Mouse (Mus musculus) neural tube, embryonic 12.5 days (tissue): ENCODE results near the gene Hamp2. TPM values are rescaled to one million over a fixed set of nuclear protein-coding genes. Genes with fewer than 3 reads are reported as not detected.
"Not testable (repeated sequence)": the region's sequence is repeated elsewhere in the genome, so short reads cannot be mapped to it uniquely, and the experiment has no call there.

ENCODE experiments used
- ATAC-seq: fragments of 200-750 bp; cut with Nextera tagmentation; 2 replicates; pipeline ENCODE4 v1.8.0; 2017; ENCODE audit warnings: low read depth, mild to moderate bottlenecking, moderate TSS enrichment, moderate library complexity; ENCODE audit not compliant: low FRiP score
- H3K27ac ChIP-seq: fragments of 300-500 bp; sonication (generic); 2 replicates; pipeline ENCODE4 v1.5.1; 2016
- H3K27me3 ChIP-seq: fragments of 300-500 bp; sonication (generic); replicated peaks from 2 replicates; pipeline ENCODE4 v1.6.1; 2016; ENCODE audit warnings: mild to moderate bottlenecking
- H3K36me3 ChIP-seq: fragments of 300-500 bp; sonication (generic); 2 replicates; pipeline ENCODE4 v1.6.1; 2016; ENCODE audit warnings: mild to moderate bottlenecking
- H3K4me1 ChIP-seq: fragments of 300-500 bp; sonication (generic); 2 replicates; pipeline ENCODE4 v1.6.1; 2016
- H3K4me2 ChIP-seq: fragments of 300-500 bp; sonication (generic); replicated peaks from 2 replicates; pipeline ENCODE4 v1.6.1; 2016; ENCODE audit warnings: mild to moderate bottlenecking
- H3K4me3 ChIP-seq: fragments of 300-500 bp; sonication (generic); 2 replicates; pipeline ENCODE4 v1.5.1; 2016
- H3K9ac ChIP-seq: fragments of 300-500 bp; sonication (generic); 2 replicates; pipeline ENCODE4 v1.6.1; 2016; ENCODE audit warnings: mild to moderate bottlenecking
- H3K9me3 ChIP-seq: fragments of 300-500 bp; sonication (generic); 2 replicates; pipeline ENCODE4 v1.6.1; 2016; ENCODE audit warnings: mild to moderate bottlenecking
- WGBS: fragments of 180-500 bp; shearing (Covaris S2); methylation state at CpG from one replicate; pipeline ENCODE4 v1.1.7; 2016; 5-methylcytosine and 5-hydroxymethylcytosine counted together
- polyA plus RNA-seq: library from polyadenylated mRNA; unstranded; fragments of >200 nt; fragmentation: Nextera tagmentation; extraction: Ambion mirVana; gene quantifications from 2 replicates; pipeline ENCODE4 v1.2.1, GENCODE M21; 2016

The Hamp2 gene
- polyA plus RNA-seq, 1 experiment from 2014 or later, result not detected

DNA sequence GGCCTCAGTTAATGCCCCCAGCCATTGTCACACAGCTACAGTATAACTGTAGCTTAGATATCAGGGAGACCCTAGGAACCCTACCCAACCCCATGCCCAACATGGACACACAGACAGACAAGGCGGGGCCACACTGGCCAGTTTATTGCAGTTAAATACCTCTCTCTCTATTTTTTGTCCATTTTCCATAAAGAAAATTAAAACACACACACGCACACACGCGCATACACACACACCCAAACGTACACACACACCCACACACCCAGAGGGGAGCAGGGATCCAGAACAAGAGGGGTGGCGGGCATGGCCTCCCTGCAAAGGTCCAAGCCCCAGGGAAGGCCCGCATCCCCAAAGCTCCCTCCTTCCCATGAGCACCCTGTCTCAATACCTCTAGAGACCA, 21.4 kb upstream of the Hamp2 start:
- H3K9ac ChIP-seq, result no peak overlapping the region
- no peaks in the 10 kb centered on the region for H3K4me1 ChIP-seq
- no peaks in the 10 kb centered on the region for H3K27me3 ChIP-seq
- no peak for ATAC-seq
- 97% methylated on average over 7 of the region's 7 CpGs for WGBS
- H3K27ac ChIP-seq, result no peak overlapping the region
- H3K4me3 ChIP-seq, result no peak overlapping the region
- no peak overlapping the region for H3K4me2 ChIP-seq
- peaks cover 37% of the 10 kb centered on the region for H3K36me3 ChIP-seq
- H3K9me3 ChIP-seq, result no peaks in the 10 kb centered on the region

DNA sequence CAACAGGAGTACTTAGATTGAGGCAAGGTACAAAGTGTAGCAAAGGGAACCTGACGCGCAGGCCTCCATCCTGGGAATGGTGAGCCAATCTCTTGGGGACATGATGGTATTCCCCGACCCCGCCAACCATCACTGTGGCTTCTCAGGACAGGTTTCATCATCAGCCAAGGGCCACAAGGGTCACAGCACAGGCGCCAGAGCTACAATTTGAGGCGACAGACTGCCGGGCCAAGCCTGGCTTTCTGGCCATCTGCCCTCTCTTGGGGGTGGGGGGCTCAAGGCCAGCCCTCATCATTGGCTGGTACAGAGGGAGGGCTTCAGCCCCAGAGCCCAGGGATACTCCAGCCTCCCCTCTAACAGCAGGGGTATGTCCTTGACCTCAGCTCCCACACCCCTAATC, 21.0 kb upstream of the Hamp2 start:
- H3K9ac ChIP-seq, H3K27ac ChIP-seq, H3K4me1 ChIP-seq, H3K27me3 ChIP-seq, ATAC-seq, H3K4me2 ChIP-seq, H3K4me3 ChIP-seq, H3K9me3 ChIP-seq: not testable (repeated sequence)
- peaks cover 33% of the 10 kb centered on the region for H3K36me3 ChIP-seq
- WGBS, result 93% methylated on average over 7 of the region's 7 CpGs

DNA sequence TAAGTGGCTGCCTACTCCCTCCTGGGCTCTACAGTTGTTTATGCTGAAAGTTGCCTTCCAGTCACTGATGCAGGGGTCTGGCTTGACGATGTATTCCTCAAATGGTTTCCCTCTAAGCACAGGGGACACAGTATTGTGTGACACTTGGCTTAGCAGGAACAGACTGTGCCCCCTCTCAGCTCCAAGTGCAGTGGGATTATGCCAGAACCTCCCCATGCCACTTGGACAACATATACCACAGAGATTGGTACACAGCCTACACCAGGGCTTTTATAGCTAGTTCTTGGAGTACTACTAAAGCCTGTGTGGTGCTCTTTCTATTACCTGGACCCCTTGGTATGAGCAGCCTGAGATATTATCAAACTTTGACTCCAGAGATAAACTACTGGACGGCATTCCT, 20.2 kb upstream of the Hamp2 start:
- peaks cover 26% of the 10 kb centered on the region for H3K36me3 ChIP-seq
- H3K27me3 ChIP-seq, ATAC-seq, H3K9ac ChIP-seq, H3K4me2 ChIP-seq, H3K4me3 ChIP-seq, H3K4me1 ChIP-seq, H3K27ac ChIP-seq, H3K9me3 ChIP-seq: not testable (repeated sequence)
- 76% methylated on average over 2 of the region's 2 CpGs for WGBS

DNA sequence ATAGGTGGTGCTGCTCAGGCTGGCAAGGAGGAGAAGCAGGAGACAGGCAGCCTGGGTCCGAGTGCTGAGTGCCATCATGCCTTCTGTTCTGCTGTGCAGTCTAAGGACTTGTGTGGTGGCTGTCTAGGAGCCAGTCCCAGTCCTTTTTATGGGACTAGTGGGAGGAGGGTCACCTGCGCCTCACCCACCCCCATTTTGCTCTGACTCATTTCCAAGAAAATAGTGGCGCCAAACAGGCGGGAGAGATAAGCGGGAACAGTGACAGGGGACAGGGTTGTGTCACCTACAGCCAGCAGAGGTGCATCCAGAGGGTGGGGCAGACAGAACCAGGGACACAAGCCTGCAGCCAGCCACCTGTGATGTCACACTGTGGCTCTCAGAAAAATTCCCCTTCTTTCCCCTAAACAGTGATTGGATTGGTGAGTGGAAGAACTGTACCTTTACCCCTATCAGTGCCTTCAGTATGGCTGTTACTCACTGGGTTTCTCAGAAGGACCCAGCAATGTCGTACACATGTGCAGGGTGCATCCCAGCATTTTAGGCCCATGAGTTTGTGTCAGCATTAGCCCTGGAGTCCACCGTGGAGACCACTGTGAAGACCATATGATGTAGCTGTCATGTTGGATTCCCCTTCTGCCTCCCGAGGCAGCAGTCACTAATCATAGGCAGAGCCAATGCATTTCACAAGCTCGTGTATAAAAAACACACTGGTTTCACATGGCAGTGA, 19.6 kb upstream of the Hamp2 start, which contains the start of gene Hamp:
Gene Hamp, minus strand, starts transcription at position 124 of the 727 bp plus-strand sequence.
- Histone ChIP-seq H3K27me3 (no peaks in the 10 kb centered on the region), H3K9ac (no peak within 1 kb of the TSS), H3K4me1 (no peaks in the 10 kb centered on the region), H3K27ac (no peak within 1 kb of the TSS), H3K4me3 (no peak within 1 kb of the TSS), H3K9me3 (no peaks in the 10 kb centered on the region), H3K4me2 (no peak within 1 kb of the TSS), H3K36me3 (peaks cover 19% of the 10 kb centered on the region)
- WGBS, result 75% methylated on average over 9 of the region's 9 CpGs
- no peak for ATAC-seq

DNA sequence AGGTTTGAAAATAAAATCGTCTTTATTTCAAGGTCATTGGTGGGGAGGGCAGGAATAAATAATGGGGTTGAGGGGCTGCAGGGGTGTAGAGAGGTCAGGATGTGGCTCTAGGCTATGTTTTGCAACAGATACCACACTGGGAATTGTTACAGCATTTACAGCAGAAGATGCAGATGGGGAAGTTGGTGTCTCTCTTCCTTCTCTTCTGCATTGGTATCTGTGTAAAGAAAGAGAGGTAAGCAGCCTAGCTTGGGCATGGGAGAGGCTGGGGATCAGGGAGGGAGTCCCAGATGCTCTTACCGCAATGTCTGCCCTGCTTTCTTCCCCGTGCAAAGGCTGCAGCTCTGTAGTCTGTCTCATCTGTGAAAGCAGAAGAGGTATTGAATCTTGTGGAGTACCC, 17.9 kb upstream of the Hamp2 start:
- not testable (repeated sequence) for H3K9ac ChIP-seq, H3K9me3 ChIP-seq, H3K4me1 ChIP-seq, H3K27me3 ChIP-seq, H3K4me2 ChIP-seq, H3K4me3 ChIP-seq, ATAC-seq, H3K27ac ChIP-seq
- peaks cover 14% of the 10 kb centered on the region for H3K36me3 ChIP-seq
- WGBS, result 64% methylated on average over 3 of the region's 3 CpGs

DNA sequence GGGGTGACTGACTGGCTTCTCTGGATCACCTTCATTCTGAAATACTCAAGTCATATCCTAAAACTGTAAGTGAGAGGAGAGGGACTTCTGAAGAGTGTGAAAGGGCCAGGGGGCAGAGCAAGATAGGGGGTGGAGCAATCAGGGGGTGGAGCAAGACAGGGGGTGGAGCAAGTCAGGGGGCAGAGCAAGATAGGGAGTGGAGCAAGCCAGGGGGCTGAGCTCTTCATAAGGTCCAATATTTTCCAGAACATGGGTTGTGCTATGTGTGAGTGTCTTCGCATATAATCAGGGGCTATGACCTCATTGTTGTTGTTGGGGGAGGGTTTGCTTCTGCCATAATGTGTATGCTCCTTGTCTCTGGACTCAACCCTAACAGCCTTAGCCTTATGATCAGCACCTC, 15.6 kb upstream of the Hamp2 start:
- H3K27me3 ChIP-seq, ATAC-seq, H3K9me3 ChIP-seq, H3K27ac ChIP-seq, H3K36me3 ChIP-seq, H3K9ac ChIP-seq, H3K4me1 ChIP-seq, H3K4me3 ChIP-seq, H3K4me2 ChIP-seq: not testable (repeated sequence)
- 85% methylated on average over 1 of the region's 1 CpGs for WGBS

DNA sequence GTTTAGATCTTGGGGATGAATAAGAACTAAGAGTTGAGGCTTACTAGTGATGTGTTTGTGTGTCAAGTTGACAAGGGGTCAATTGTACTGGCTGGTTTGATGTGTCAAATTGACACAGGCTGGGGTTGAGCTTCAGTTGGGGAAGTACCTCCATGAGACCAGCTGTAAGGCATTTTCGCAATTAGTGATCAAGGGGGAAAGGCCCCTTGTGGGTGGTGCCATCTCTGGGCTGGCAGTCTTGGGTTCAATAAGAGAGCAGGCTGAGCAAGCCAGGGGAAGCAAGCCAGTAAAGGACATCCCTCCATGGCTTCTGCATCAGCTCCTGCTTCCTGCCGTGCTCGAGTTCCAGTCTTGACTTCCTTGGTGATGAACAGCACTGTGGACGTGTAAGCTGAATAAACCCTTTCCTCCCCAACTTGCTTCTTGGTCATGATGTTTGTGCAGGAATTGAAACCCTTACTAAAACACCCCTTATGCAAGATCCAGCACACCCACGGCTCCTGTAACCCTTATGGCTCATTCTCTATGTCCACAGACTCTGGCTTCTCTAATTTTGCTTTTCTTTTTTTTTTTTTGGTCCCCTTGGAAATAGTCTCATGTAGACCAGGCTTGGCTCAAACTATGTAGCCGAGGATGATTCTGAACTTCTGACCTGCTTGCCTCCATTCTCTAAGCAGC, 11.1 kb upstream of the Hamp2 start:
- H3K4me1 ChIP-seq, H3K4me3 ChIP-seq, H3K36me3 ChIP-seq, H3K27ac ChIP-seq, H3K27me3 ChIP-seq, H3K9me3 ChIP-seq, ATAC-seq, H3K4me2 ChIP-seq, H3K9ac ChIP-seq: not testable (repeated sequence)
- WGBS, result 82% methylated on average over 6 of the region's 6 CpGs

DNA sequence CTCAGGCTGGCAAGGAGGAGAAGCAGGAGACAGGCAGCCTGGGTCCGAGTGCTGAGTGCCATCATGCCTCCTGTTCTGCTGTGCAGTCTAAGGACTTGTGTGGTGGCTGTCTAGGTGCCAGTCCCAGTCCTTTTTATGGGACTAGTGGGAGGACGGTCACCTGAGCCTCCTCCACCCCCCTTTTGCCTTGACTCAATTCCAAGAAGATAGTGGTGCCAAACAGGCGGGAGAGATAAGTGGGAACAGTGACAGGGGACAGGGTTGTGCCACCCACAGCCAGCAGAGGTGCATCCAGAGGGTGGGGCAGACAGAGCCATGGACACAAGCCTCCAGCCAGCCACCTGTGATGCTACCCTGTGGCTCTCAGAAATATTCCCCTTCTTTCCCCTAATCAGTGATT, 410 bp downstream of the Hamp2 start:
- Histone ChIP-seq H3K9ac (no peak overlapping the region), H3K27ac (no peak overlapping the region), H3K9me3 (no peaks in the 10 kb centered on the region), H3K4me3 (no peak overlapping the region), H3K4me1 (no peaks in the 10 kb centered on the region), H3K4me2 (no peak overlapping the region), H3K27me3 (no peaks in the 10 kb centered on the region), H3K36me3 (no peaks in the 10 kb centered on the region)
- no peak for ATAC-seq
- WGBS, result 70% methylated on average over 3 of the region's 3 CpGs

DNA sequence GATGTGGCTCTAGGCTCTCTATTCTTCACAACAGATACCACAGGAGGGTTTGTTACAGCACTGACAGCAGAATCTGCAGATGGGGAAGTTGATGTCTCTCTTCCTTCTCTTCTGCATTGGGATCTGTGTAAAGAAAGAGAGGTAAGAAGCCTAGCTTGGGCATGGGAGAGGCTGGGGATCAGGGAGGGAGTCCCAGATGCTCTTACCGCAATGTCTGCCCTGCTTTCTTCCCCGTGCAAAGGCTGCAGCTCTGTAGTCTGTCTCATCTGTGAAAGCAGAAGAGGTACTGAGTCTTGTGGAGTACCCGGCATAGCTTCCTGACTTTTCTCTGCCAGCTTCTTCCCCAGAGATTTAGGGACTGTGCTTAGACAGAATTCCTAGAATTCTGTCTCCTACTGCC, 2.0 kb downstream of the Hamp2 start:
- H3K4me2 ChIP-seq, H3K4me3 ChIP-seq: not testable (repeated sequence)

DNA sequence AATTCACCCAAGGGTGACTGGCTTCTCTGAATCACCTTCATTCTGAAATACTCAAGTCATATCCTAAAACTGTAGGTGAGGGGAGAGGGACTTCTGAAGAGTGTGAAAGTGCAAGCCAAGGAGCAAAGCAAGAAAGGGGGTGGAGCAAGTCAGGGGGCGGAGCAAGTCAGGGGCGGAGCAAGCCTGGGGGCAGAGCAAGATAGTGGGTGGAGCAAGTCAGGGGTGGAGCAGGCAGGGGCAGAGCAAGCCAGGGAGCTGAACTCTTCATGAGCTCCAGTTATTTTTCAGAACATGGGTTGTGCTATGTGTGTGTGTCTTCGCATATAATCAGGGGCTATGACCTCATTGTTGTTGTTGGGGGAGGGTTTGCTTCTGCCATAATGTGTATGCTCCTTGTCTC, 4.3 kb downstream of the Hamp2 start:
- no peaks in the 10 kb centered on the region for H3K4me1 ChIP-seq
- ATAC-seq, result no peak
- H3K27me3 ChIP-seq, result no peaks in the 10 kb centered on the region
- H3K4me3 ChIP-seq, result no peak overlapping the region
- no peak overlapping the region for H3K4me2 ChIP-seq
- WGBS, result 67% methylated on average over 3 of the region's 3 CpGs
- no peak overlapping the region for H3K9ac ChIP-seq
- no peak overlapping the region for H3K27ac ChIP-seq
- no peaks in the 10 kb centered on the region for H3K36me3 ChIP-seq
- no peaks in the 10 kb centered on the region for H3K9me3 ChIP-seq

More for the DNA sequence above, 2.0 kb downstream of the Hamp2 start:
- WGBS, result 49% methylated on average over 3 of the region's 3 CpGs
- H3K9ac ChIP-seq, ATAC-seq, H3K27ac ChIP-seq, H3K27me3 ChIP-seq, H3K36me3 ChIP-seq, H3K9me3 ChIP-seq, H3K4me1 ChIP-seq: not testable (repeated sequence)

DNA sequence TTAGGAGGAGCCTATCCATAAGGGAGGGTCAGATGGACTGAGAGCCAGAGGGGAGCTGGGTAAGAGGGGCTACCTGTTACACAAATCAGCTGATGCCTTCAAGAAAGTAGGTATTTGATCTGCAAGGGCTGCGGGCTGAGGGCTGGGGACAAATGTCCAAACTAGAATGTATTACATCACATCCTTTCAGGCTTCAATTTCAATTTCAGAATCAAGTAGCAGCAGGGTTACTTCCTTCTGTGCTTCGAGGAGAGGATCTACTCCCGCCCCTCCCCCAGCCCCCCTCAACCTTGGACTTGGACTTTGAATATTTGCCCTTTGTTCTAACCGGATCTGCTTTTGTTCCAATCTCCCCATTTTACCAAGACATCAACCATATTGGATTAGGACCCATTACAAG, 7.3 kb downstream of the Hamp2 start:
- WGBS, result 58% methylated on average over 4 of the region's 4 CpGs
- H3K4me2 ChIP-seq, result no peak overlapping the region
- H3K27me3 ChIP-seq, result no peaks in the 10 kb centered on the region

DNA sequence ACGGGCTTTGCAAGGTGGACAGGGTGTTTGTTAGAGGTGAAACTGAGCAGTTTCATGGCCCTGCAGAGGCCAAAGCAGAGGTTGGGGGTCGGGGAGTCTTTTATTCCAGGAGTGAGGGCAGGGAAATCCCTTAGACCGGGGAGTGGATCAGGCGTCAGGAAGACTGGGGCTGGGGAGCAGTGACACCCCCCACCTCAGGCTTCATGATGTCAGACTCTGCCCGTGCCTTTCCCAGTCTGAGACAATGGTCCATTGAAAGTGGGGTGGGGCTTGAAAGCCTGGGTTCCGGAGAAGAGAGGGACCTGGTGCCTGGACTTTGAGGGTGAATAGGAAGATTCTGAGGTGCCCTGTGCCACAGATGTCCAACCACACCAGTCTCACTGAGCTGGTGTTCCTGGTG, 7.8 kb downstream of the Hamp2 start:
- Histone ChIP-seq H3K4me2 (no peak overlapping the region), H3K36me3 (no peaks in the 10 kb centered on the region), H3K27ac (no peak overlapping the region), H3K9me3 (no peaks in the 10 kb centered on the region), H3K4me1 (no peaks in the 10 kb centered on the region), H3K9ac (no peak overlapping the region), H3K4me3 (no peak overlapping the region), H3K27me3 (no peaks in the 10 kb centered on the region)
- no peak for ATAC-seq
- 36% methylated on average over 6 of the region's 6 CpGs for WGBS

More for the DNA sequence above, 7.3 kb downstream of the Hamp2 start:
- Histone ChIP-seq H3K9ac (no peak overlapping the region), H3K4me1 (no peaks in the 10 kb centered on the region), H3K36me3 (no peaks in the 10 kb centered on the region), H3K27ac (no peak overlapping the region), H3K9me3 (no peaks in the 10 kb centered on the region), H3K4me3 (no peak overlapping the region)
- no peak for ATAC-seq

DNA sequence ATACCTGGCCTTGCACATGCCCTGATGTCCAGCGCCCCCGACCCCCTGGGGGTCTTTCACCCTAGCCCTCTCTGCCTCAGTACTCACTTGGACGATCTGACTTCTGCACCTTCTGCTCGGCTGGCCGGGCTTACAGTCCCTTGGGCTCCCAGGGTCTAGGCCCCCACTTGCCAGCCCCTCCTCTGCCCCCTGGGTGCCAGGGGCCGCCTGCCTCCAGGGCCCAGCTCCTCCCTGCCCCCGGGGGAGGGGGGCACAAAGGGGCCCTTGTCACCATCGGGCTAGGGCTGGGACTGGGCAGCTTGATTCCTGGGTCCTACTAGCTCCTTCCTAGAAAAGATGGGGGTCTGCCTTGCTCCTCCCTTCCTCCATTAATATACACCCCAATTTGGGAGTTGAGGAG, 9.7 kb downstream of the Hamp2 start, which contains the start of gene Mag:
Gene Mag, minus strand, starts transcription at position 142 of the 400 bp plus-strand sequence.
- Histone ChIP-seq H3K27me3 (no peaks in the 10 kb centered on the region), H3K9me3 (no peaks in the 10 kb centered on the region), H3K36me3 (no peaks in the 10 kb centered on the region), H3K4me1 (no peaks in the 10 kb centered on the region), H3K4me3 (no peak within 1 kb of the TSS), H3K9ac (no peak within 1 kb of the TSS), H3K4me2 (no peak within 1 kb of the TSS), H3K27ac (no peak within 1 kb of the TSS)
- no peak for ATAC-seq
- WGBS, result 81% methylated on average over 8 of the region's 8 CpGs
